Mouse (Mus musculus) heart, embryonic 10.5 days (tissue): Measurements from ENCODE around the gene Nelfcd. TPM values are rescaled to one million over a fixed set of nuclear protein-coding genes. Genes with fewer than 3 reads are reported as not detected.

Experiments
- DNase-seq: peaks from one replicate; pipeline ENCODE4 v3.0.0-alpha.2; 2017; ENCODE audit warnings: low spot score
- H3K27ac ChIP-seq: fragments of 300-500 bp; sonication (generic); 2 replicates; pipeline ENCODE4 v1.5.1; 2016; ENCODE audit warnings: mild to moderate bottlenecking
- H3K27me3 ChIP-seq: fragments of 300-500 bp; sonication (generic); 2 replicates; pipeline ENCODE4 v1.6.1; 2016; ENCODE audit warnings: mild to moderate bottlenecking; ENCODE audit not compliant: poor library complexity, insufficient read depth, severe bottlenecking
- H3K36me3 ChIP-seq: fragments of 300-500 bp; sonication (generic); 2 replicates; pipeline ENCODE4 v1.6.1; 2016; ENCODE audit warnings: mild to moderate bottlenecking, moderate library complexity
- H3K4me1 ChIP-seq: fragments of 300-500 bp; sonication (generic); 2 replicates; pipeline ENCODE4 v1.6.1; 2016; ENCODE audit warnings: mild to moderate bottlenecking
- H3K4me3 ChIP-seq: fragments of 300-500 bp; sonication (generic); 2 replicates; pipeline ENCODE4 v1.5.1; 2016; ENCODE audit warnings: mild to moderate bottlenecking, moderate library complexity
- H3K9me3 ChIP-seq: fragments of 300-500 bp; sonication (generic); 2 replicates; pipeline ENCODE4 v1.6.1; 2016; ENCODE audit warnings: mild to moderate bottlenecking, moderate library complexity
- WGBS: fragments of 180-500 bp; shearing (Covaris S2); methylation state at CpG from one replicate; pipeline ENCODE4 v1.1.7; 2016; 5-methylcytosine and 5-hydroxymethylcytosine counted together
- polyA plus RNA-seq: library from polyadenylated mRNA; unstranded; fragments of >200 nt; fragmentation: Nextera tagmentation; extraction: Ambion mirVana; gene quantifications from 2 replicates; pipeline ENCODE4 v1.2.1, GENCODE M21; 2016

Gene Nelfcd
- polyA plus RNA-seq, 1 experiment from 2014 or later: 133 TPM

GRCm38 (mm10) chr2:174439961-174440360 is 24.4 kb downstream of the Nelfcd start:
- WGBS: 78% methylated on average over 9 of the region's 9 CpGs
- Histone ChIP-seq H3K4me1 (peaks cover 46% of the 10 kb centered on the region), H3K36me3 (peaks cover 18% of the 10 kb centered on the region), H3K27me3 (no peaks in the 10 kb centered on the region), H3K4me3 (no peak overlapping the region), H3K9me3 (no peaks in the 10 kb centered on the region), H3K27ac (no peak overlapping the region)
- no peak for DNase-seq

- DNase-seq: no peak
Measured at GRCm38 (mm10) chr2:174441898-174442297, 26.3 kb downstream of the Nelfcd start.

GRCm38 (mm10) chr2:174442460-174442859 is 26.9 kb downstream of the Nelfcd start:
- DNase-seq: no peak
- 61% methylated on average over 9 of the region's 9 CpGs for WGBS
- H3K9me3 ChIP-seq: no peaks in the 10 kb centered on the region
- peak overlapping the region; percentile 49; the same call in 1 of the 2 replicates for H3K27ac ChIP-seq
- H3K27me3 ChIP-seq: no peaks in the 10 kb centered on the region
- H3K36me3 ChIP-seq: no peaks in the 10 kb centered on the region
- H3K4me3 ChIP-seq: no peak overlapping the region
- peaks cover 48% of the 10 kb centered on the region for H3K4me1 ChIP-seq

More at GRCm38 (mm10) chr2:174441898-174442297, 26.3 kb downstream of the Nelfcd start:
- H3K4me3 ChIP-seq: no peak overlapping the region
- peaks cover 2% of the 10 kb centered on the region; the same call in 1 of the 2 replicates for H3K36me3 ChIP-seq
- no peak overlapping the region for H3K27ac ChIP-seq
- peaks cover 53% of the 10 kb centered on the region for H3K4me1 ChIP-seq
- H3K9me3 ChIP-seq: no peaks in the 10 kb centered on the region
- H3K27me3 ChIP-seq: no peaks in the 10 kb centered on the region
- 65% methylated on average over 4 of the region's 4 CpGs for WGBS

GRCm38 (mm10) chr2:174443046-174443445 is 27.4 kb downstream of the Nelfcd start:
- peak overlapping the region; percentile 19; the same call in 1 of the 2 replicates for H3K27ac ChIP-seq
- no peak for DNase-seq
- no peaks in the 10 kb centered on the region for H3K9me3 ChIP-seq
- H3K4me1 ChIP-seq: peaks cover 42% of the 10 kb centered on the region
- 49% methylated on average over 2 of the region's 2 CpGs for WGBS
- no peak overlapping the region for H3K4me3 ChIP-seq
- H3K36me3 ChIP-seq: no peaks in the 10 kb centered on the region
- H3K27me3 ChIP-seq: 0 out of 2 replicates have a peak, but pooled peaks cover 3% of the 10 kb centered on the region

- Histone ChIP-seq H3K4me3 (no peak overlapping the region), H3K27ac (no peak overlapping the region), H3K27me3 (0 out of 2 replicates have a peak, but pooled peaks cover 4% of the 10 kb centered on the region), H3K36me3 (no peaks in the 10 kb centered on the region), H3K9me3 (no peaks in the 10 kb centered on the region), H3K4me1 (peaks cover 29% of the 10 kb centered on the region)
- DNase-seq: no peak
- 65% methylated on average over 7 of the region's 7 CpGs for WGBS
Measured at GRCm38 (mm10) chr2:174444359-174444758, 28.8 kb downstream of the Nelfcd start.

- peaks cover 22% of the 10 kb centered on the region for H3K4me1 ChIP-seq
- 77% methylated on average over 6 of the region's 6 CpGs for WGBS
- H3K9me3 ChIP-seq: no peaks in the 10 kb centered on the region
- H3K27me3 ChIP-seq: 0 out of 2 replicates have a peak, but pooled peaks cover 4% of the 10 kb centered on the region
- no peak for DNase-seq
- H3K27ac ChIP-seq: no peak overlapping the region
- H3K36me3 ChIP-seq: no peaks in the 10 kb centered on the region
- no peak overlapping the region for H3K4me3 ChIP-seq
Measured at GRCm38 (mm10) chr2:174445018-174445417, 29.4 kb downstream of the Nelfcd start.

GRCm38 (mm10) chr2:174446492-174446891 is 30.9 kb downstream of the Nelfcd start:
- Histone ChIP-seq H3K27me3 (0 out of 2 replicates have a peak, but pooled peaks cover 4% of the 10 kb centered on the region), H3K36me3 (no peaks in the 10 kb centered on the region), H3K9me3 (no peaks in the 10 kb centered on the region), H3K4me3 (no peak overlapping the region), H3K4me1 (peaks cover 16% of the 10 kb centered on the region), H3K27ac (no peak overlapping the region)
- no peak for DNase-seq
- 56% methylated on average over 7 of the region's 7 CpGs for WGBS

- 64% methylated on average over 8 of the region's 8 CpGs for WGBS
- DNase-seq: no peak
- no peak overlapping the region for H3K27ac ChIP-seq
Measured at GRCm38 (mm10) chr2:174446905-174447304, 31.3 kb downstream of the Nelfcd start.

GRCm38 (mm10) chr2:174448405-174448804 is 32.8 kb downstream of the Nelfcd start:
- DNase-seq: no peak
- 85% methylated on average over 4 of the region's 4 CpGs for WGBS
- peaks cover 14% of the 10 kb centered on the region for H3K4me1 ChIP-seq
- H3K9me3 ChIP-seq: no peaks in the 10 kb centered on the region
- H3K27ac ChIP-seq: no peak overlapping the region
- H3K36me3 ChIP-seq: no peaks in the 10 kb centered on the region
- no peak overlapping the region for H3K4me3 ChIP-seq
- 0 out of 2 replicates have a peak, but pooled peaks cover 4% of the 10 kb centered on the region for H3K27me3 ChIP-seq

More at GRCm38 (mm10) chr2:174446905-174447304, 31.3 kb downstream of the Nelfcd start:
- Histone ChIP-seq H3K27me3 (0 out of 2 replicates have a peak, but pooled peaks cover 4% of the 10 kb centered on the region), H3K4me1 (peaks cover 14% of the 10 kb centered on the region), H3K9me3 (no peaks in the 10 kb centered on the region), H3K4me3 (no peak overlapping the region), H3K36me3 (no peaks in the 10 kb centered on the region)

- Histone ChIP-seq H3K27ac (no peak within 1 kb of the TSS), H3K9me3 (no peaks in the 10 kb centered on the region), H3K4me3 (no peak within 1 kb of the TSS), H3K4me1 (peaks cover 15% of the 10 kb centered on the region), H3K36me3 (no peaks in the 10 kb centered on the region), H3K27me3 (0 out of 2 replicates have a peak, but pooled peaks cover 4% of the 10 kb centered on the region)
- DNase-seq: no peak
- 54% methylated on average over 4 of the region's 4 CpGs for WGBS
Measured at GRCm38 (mm10) chr2:174450353-174450752, 34.7 kb downstream of the Nelfcd start, which contains the start of gene Tubb1. Tubb1 (plus strand) TSS chr2:174450695.

GRCm38 (mm10) chr2:174453681-174454080 is 38.1 kb downstream of the Nelfcd start:
- Histone ChIP-seq H3K9me3 (no peaks in the 10 kb centered on the region), H3K36me3 (no peaks in the 10 kb centered on the region), H3K4me3 (no peak overlapping the region), H3K27me3 (no peaks in the 10 kb centered on the region; the same call in 1 of the 2 replicates), H3K27ac (peak overlapping the region; percentile 72), H3K4me1 (peaks cover 5% of the 10 kb centered on the region)
- peak; percentile 90 for DNase-seq
- 41% methylated on average over 7 of the region's 7 CpGs for WGBS

- WGBS: 82% methylated on average over 2 of the region's 2 CpGs
- DNase-seq: no peak
Measured at GRCm38 (mm10) chr2:174459365-174459764, 43.8 kb downstream of the Nelfcd start.

GRCm38 (mm10) chr2:174463370-174463769 is 47.8 kb downstream of the Nelfcd start:
- Histone ChIP-seq H3K36me3 (peaks cover 64% of the 10 kb centered on the region), H3K27ac (peak overlapping the region; percentile 99), H3K4me1 (peaks cover 11% of the 10 kb centered on the region), H3K4me3 (peak overlapping the region; percentile 81), H3K9me3 (no peaks in the 10 kb centered on the region), H3K27me3 (no peaks in the 10 kb centered on the region)
- WGBS: 35% methylated on average over 10 of the region's 10 CpGs
- DNase-seq: no peak

More at GRCm38 (mm10) chr2:174459365-174459764, 43.8 kb downstream of the Nelfcd start:
- H3K36me3 ChIP-seq: peaks cover 28% of the 10 kb centered on the region
- no peaks in the 10 kb centered on the region; the same call in 1 of the 2 replicates for H3K27me3 ChIP-seq
- H3K4me3 ChIP-seq: no peak overlapping the region
- no peak overlapping the region for H3K27ac ChIP-seq
- H3K4me1 ChIP-seq: peaks cover 11% of the 10 kb centered on the region
- H3K9me3 ChIP-seq: no peaks in the 10 kb centered on the region
